Mouse (Mus musculus) heart, embryonic 16.5 days (tissue): Measurements from ENCODE around the gene Trim63. TPM values are rescaled to one million over a fixed set of nuclear protein-coding genes. Genes with fewer than 3 reads are reported as not detected.
A peak's percentile ranks its signal among the peaks of the same experiment; 100 is the strongest.

ENCODE experiments used
- ATAC-seq: fragments of 200-750 bp; cut with Nextera tagmentation; replicated peaks from 2 replicates; pipeline ENCODE4 v1.8.0; 2017; ENCODE audit warnings: moderate number of reproducible peaks; ENCODE audit not compliant: insufficient read depth, low FRiP score; ENCODE audit errors: extremely low read depth
- H3K27ac ChIP-seq: fragments of 300-500 bp; sonication (generic); 2 replicates; pipeline ENCODE4 v1.5.1; 2014; ENCODE audit warnings: mild to moderate bottlenecking, low read length, control low read depth, moderate library complexity
- H3K27me3 ChIP-seq: fragments of 300-500 bp; sonication (generic); 2 replicates; pipeline ENCODE4 v1.6.1; 2014; ENCODE audit warnings: low read length, mixed read lengths; ENCODE audit not compliant: control insufficient read depth, insufficient read depth
- H3K36me3 ChIP-seq: fragments of 300-500 bp; sonication (generic); 2 replicates; pipeline ENCODE4 v1.6.1; 2014; ENCODE audit not compliant: control insufficient read depth, insufficient read depth
- H3K4me1 ChIP-seq: fragments of 300-500 bp; sonication (generic); 2 replicates; pipeline ENCODE4 v1.6.1; 2014; ENCODE audit warnings: low read length, mixed read lengths; ENCODE audit not compliant: control insufficient read depth, insufficient read depth
- H3K4me2 ChIP-seq: fragments of 300-500 bp; sonication (generic); 2 replicates; pipeline ENCODE4 v1.6.1; 2014; ENCODE audit warnings: low read depth, mild to moderate bottlenecking, control low read depth, low read length
- H3K4me3 ChIP-seq: fragments of 300-500 bp; sonication (generic); 2 replicates; pipeline ENCODE4 v1.5.1; 2014; ENCODE audit warnings: mild to moderate bottlenecking, control low read depth, low read length
- H3K9ac ChIP-seq: fragments of 300-500 bp; sonication (generic); 2 replicates; pipeline ENCODE4 v1.6.1; 2014; ENCODE audit warnings: low read length, control low read depth
- H3K9me3 ChIP-seq: fragments of 300-500 bp; sonication (generic); replicated peaks from 2 replicates; pipeline ENCODE4 v1.6.1; 2016; ENCODE audit warnings: low read length; ENCODE audit not compliant: control insufficient read depth
- WGBS: fragments of 180-500 bp; shearing (Covaris S2); extraction: QIAGEN DNeasy Blood & Tissue Kit; methylation state at CpG from one replicate; pipeline ENCODE4 v1.1.7; 2014; 5-methylcytosine and 5-hydroxymethylcytosine counted together
- polyA plus RNA-seq: library from polyadenylated mRNA; unstranded; fragments of >200 nt; fragmentation: Nextera tagmentation; extraction: Ambion mirVana; gene quantifications from 2 replicates; pipeline ENCODE4 v1.2.1, GENCODE M21; 2015

Trim63 gene
- polyA plus RNA-seq, 1 experiment from 2014 or later: 175 TPM

DNA sequence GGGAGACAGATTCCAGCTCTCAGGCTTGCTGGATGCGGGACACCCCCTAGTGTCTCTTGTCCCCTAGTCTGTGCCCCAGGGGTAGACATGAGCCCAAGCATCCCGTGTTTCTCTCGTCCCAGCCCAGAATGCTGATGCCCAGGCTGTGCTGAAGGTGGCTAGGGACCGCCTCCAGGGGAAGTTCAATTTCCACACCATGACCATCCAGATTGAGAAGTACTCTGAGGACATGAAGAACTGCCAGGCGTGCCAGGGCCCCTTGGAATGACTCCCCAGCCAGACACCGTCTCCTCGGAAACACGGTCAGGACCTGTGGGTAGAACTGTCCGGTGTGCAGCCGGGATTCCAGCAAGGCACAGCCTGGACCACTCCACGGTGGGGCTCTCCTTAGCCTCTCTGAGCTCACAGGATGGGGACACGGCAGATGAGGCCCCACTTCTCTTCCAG lies 37.4 kb downstream of the Trim63 start:
- no peak for ATAC-seq
- no peak overlapping the region for H3K27ac ChIP-seq

DNA sequence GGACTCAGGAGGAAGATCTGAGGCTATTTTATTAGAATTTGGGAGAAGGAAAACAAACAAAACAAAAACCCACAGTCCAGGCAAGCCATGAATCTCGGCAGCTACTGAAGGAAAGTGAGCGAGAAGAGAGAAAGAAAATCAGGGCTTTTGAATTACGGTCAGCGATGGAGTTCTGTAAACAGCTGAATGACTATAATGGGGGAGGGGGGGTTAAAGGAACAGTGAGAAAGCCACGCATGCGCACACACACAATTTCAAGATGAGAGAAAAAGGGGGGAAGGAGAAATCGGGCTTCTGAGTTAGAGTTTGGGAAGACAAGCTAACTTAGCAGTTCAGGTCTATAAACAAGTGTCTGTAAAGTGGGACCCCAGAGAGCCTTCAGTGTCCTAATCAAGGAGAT lies 38.0 kb downstream of the Trim63 start:
- Histone ChIP-seq H3K36me3 (no peaks in the 10 kb centered on the region), H3K4me3 (no peak overlapping the region), H3K27ac (no peak overlapping the region), H3K27me3 (no peaks in the 10 kb centered on the region), H3K4me1 (peaks cover 38% of the 10 kb centered on the region), H3K9ac (no peak overlapping the region), H3K9me3 (no peaks in the 10 kb centered on the region), H3K4me2 (no peak overlapping the region)
- ATAC-seq: no peak
- 88% methylated on average over 7 of the region's 7 CpGs for WGBS

More for the DNA sequence above, 37.4 kb downstream of the Trim63 start:
- H3K4me2 ChIP-seq: no peak overlapping the region
- H3K36me3 ChIP-seq: no peaks in the 10 kb centered on the region
- no peak overlapping the region for H3K9ac ChIP-seq
- H3K4me1 ChIP-seq: peaks cover 38% of the 10 kb centered on the region
- no peaks in the 10 kb centered on the region for H3K27me3 ChIP-seq
- 77% methylated on average over 12 of the region's 12 CpGs for WGBS
- no peaks in the 10 kb centered on the region for H3K9me3 ChIP-seq
- H3K4me3 ChIP-seq: no peak overlapping the region

DNA sequence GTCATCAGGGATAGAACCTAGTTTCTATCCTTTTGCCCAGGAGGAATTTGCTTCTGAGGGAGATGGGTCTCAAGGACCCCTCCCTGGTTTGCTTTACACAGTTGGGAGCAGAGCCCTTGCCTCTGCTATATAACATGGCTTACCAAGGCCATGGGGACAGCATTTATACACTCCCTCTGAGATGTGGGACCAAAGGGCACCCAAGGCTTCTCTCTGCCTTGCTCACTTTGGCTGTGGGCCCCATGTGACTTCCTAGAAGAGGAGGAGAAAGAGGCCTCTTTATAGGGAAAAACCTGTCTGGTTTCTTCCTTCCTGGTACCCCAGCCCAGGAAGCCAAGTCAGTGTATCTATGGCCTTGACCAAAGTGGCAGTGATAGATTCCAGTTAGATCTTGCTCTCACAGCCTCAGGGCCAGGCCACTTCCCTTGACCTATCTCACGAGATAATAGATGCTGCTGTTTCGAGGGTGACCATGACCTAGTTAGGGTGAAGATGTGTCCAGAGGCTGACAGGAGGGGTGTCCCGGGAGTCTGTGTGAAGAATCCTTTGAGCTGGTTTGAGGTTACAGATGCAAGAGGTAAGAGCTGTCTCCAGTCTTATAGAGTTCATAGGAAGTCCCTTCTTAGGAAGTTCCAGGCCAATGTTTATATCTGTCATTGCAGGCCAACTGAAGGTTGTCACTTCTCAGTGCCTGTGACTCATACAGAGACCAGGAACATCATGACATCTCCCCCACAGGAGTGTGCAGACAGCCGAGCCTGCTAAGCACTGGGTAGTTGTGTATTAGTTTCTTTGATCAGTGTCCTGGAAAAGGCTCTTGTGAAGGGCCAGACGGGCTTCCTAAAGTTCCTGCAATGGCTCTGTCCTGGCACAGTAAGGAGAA lies 38.8 kb downstream of the Trim63 start:
- H3K9ac ChIP-seq: no peak overlapping the region
- no peaks in the 10 kb centered on the region for H3K36me3 ChIP-seq
- no peak for ATAC-seq
- H3K9me3 ChIP-seq: no peaks in the 10 kb centered on the region
- no peak overlapping the region for H3K27ac ChIP-seq
- H3K4me1 ChIP-seq: peaks cover 31% of the 10 kb centered on the region
- no peak overlapping the region for H3K4me2 ChIP-seq
- H3K4me3 ChIP-seq: no peak overlapping the region
- no peaks in the 10 kb centered on the region for H3K27me3 ChIP-seq
- WGBS: 51% methylated on average over 5 of the region's 5 CpGs

DNA sequence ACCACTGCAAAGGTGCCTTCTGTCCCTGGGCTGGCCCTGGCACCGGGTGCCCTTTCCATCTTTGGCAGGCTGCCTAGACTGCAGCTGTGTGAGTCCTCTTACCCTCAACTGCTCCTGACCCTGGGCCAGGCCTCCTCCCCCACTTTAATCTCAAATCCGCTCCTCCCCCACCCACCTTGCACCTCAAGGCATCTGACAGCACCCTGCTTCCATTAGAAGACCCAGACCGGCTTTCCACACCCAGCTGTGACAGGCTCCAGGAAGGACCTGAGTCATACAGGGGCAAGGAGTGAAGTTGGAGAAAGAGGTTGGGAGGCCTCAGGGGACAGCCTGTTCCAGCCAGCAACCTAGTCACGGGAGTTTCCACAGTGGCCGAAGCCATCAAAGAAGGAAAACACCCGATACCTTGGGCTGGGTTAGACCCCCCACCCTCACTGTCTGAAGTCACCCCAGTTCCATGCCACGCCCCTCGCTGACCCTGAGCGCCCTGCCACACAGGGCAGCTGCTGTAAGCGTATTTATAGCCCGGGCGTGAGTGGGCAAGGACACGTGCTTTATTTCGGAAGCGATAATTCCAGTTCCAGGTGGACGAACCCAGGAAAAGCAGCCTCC lies 41.0 kb downstream of the Trim63 start:
- peak overlapping the region; percentile 80 for H3K27ac ChIP-seq
- ATAC-seq: peak; percentile 74
- H3K4me1 ChIP-seq: peaks cover 33% of the 10 kb centered on the region
- H3K9ac ChIP-seq: no peak overlapping the region
- no peak overlapping the region for H3K4me3 ChIP-seq
- H3K27me3 ChIP-seq: no peaks in the 10 kb centered on the region
- H3K36me3 ChIP-seq: no peaks in the 10 kb centered on the region
- H3K4me2 ChIP-seq: peak overlapping the region; percentile 42
- no peaks in the 10 kb centered on the region for H3K9me3 ChIP-seq
- WGBS: 21% methylated on average over 16 of the region's 16 CpGs

DNA sequence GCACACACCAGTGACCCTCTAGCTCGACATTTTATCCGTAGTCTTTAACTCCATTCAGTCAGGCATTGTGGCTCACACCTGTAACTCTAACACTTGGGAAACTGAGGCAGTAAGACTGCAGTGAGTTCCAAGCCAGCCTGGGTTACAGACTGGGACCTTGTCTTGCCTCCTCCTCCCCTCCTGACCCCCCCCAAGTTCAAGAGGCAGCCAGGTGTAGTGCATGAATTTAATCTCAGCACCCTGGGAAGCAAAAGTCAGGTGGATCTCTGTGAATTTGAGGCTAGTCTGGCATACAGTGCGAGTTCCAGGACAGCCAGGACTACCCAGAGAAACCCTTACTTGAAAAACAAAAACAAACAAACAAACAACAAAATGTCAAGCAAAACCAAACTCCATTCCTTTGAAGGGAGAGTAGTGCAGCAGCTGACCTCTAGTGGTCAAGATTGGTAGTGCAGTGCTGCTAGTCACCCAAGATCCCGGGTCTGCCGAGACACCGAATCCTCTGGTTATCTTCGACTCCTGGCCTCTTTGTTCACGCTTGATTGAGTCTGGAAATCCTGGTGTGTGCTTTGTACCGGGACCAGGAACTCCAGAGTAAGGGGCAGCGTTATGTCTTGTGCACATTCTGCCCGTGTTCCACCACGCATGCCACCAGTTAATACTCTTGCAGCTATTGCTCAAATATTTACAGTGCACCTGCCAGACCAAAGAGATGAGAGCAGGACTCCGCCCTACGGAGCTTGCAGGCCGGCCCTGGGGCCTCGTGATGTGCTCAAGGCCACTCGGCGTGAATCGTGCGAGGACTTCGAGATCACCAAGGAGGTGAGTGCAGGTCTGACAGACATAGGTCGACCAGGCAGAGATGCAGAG lies 41.9 kb downstream of the Trim63 start:
- no peaks in the 10 kb centered on the region for H3K36me3 ChIP-seq
- no peak overlapping the region for H3K4me3 ChIP-seq
- H3K9ac ChIP-seq: no peak overlapping the region
- WGBS: 18% methylated on average over 22 of the region's 22 CpGs
- H3K4me2 ChIP-seq: peak overlapping the region; percentile 42
- H3K9me3 ChIP-seq: no peaks in the 10 kb centered on the region
- H3K27ac ChIP-seq: peak overlapping the region; percentile 80
- no peaks in the 10 kb centered on the region for H3K27me3 ChIP-seq
- no peak for ATAC-seq
- peaks cover 35% of the 10 kb centered on the region for H3K4me1 ChIP-seq

DNA sequence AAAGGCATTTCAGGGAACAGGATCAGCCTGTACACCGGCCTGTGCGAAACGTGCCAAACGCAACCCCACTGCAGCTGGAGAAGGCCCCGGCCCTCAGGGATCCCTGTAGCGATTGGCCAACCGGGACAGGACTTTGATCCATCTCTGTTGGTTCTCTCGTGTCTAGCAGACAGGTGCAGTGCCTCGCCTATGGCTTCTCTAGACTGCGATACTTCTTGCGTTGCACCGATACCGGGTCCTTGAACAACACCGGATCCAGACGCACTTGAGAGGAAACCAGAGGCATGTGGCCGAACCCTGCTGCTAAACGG lies 42.5 kb downstream of the Trim63 start:
- Histone ChIP-seq H3K4me2 (peak overlapping the region; percentile 42), H3K4me3 (no peak overlapping the region), H3K27me3 (no peaks in the 10 kb centered on the region), H3K9me3 (no peaks in the 10 kb centered on the region), H3K9ac (no peak overlapping the region), H3K27ac (no peak overlapping the region), H3K4me1 (peaks cover 36% of the 10 kb centered on the region), H3K36me3 (no peaks in the 10 kb centered on the region)
- 42% methylated on average over 17 of the region's 17 CpGs for WGBS
- no peak for ATAC-seq

DNA sequence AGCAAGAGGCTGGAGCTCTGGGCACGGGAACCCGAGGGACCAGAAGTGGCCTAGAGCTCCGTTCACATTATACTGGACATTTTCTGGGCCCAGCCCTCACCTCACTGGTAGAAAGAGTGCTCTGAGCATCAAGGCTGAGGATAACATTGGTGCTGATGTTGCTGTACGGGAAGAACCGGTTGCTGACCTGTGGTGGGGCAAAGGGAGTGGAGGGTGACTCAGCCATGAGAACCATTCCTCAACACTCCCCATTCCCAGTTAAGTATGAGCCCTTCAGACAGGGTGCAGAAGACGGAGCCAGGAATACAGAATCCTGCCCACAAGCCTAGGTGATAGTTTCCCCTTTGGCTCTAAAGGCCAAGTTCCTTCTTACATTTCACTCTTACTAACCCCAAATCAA lies 44.7 kb downstream of the Trim63 start:
- Histone ChIP-seq H3K36me3 (no peaks in the 10 kb centered on the region), H3K4me3 (no peak overlapping the region), H3K9ac (no peak overlapping the region), H3K4me2 (no peak overlapping the region), H3K4me1 (peaks cover 39% of the 10 kb centered on the region), H3K9me3 (no peaks in the 10 kb centered on the region), H3K27me3 (no peaks in the 10 kb centered on the region), H3K27ac (no peak overlapping the region)
- no peak for ATAC-seq
- WGBS: 85% methylated on average over 6 of the region's 6 CpGs

DNA sequence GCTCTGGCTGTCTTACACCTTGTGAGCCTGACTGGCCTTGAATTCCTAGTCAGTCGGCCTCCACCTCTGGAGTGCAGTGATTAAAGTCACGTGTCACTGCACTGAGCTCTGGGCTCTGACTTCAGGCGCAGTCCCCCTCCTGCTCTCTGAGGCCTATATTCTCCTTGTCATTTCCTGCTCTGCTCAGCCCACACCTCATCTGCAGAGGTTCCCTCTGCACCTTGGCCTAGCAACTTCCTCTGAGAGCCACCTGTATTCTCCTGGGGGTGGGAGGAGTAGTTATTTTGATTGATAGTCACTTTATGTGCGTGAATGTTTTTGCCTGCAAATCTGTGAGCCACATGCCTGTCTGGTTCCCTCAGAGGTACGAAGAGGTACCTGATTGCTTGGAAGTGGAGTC lies 46.3 kb downstream of the Trim63 start:
- WGBS: 24% methylated on average over 5 of the region's 5 CpGs
- H3K9ac ChIP-seq: no peak overlapping the region
- H3K4me2 ChIP-seq: no peak overlapping the region
- H3K27ac ChIP-seq: peak overlapping the region; percentile 63
- peaks cover 25% of the 10 kb centered on the region for H3K4me1 ChIP-seq
- no peak overlapping the region for H3K4me3 ChIP-seq
- no peaks in the 10 kb centered on the region for H3K36me3 ChIP-seq
- ATAC-seq: 0 out of 2 replicates have a peak, but pooled peaks have one; percentile 53
- H3K27me3 ChIP-seq: peaks cover 5% of the 10 kb centered on the region; the same call in 1 of the 2 replicates
- no peaks in the 10 kb centered on the region for H3K9me3 ChIP-seq
